Mouse (Mus musculus): ENCODE measurements at regions not wholly inside any gene's neighbourhood (a gene's known extent, or its start where the extent isn't known, plus 50 kb on each side); places are given as distances from the start of the nearest gene placed in this dataset.

- no peak for DNase-seq (ENCODE audit: low spot score in 2 of 2)
These were observed 194.0 kb downstream of the Otol1 start for GRCm38 (mm10) chr3:70201334-70201943.

- no peak for DNase-seq (ENCODE audit: low spot score in 2 of 2)
These were observed 207.8 kb downstream of the Otol1 start for GRCm38 (mm10) chr3:70215195-70215594.

GRCm38 (mm10) chr3:70216096-70216495 is 208.7 kb downstream of the Otol1 start:
- DNase-seq (ENCODE audit: low spot score in 2 of 2), result no peak

GRCm38 (mm10) chr3:70218757-70219360 is 211.4 kb downstream of the Otol1 start:
- no peak for DNase-seq (ENCODE audit: low spot score in 2 of 2)

- peak; percentile 11 to 17 for DNase-seq (ENCODE audit: low spot score in 2 of 2)
These were observed 216.1 kb downstream of the Otol1 start for GRCm38 (mm10) chr3:70223443-70224065.

- no peak for DNase-seq (ENCODE audit: low spot score in 2 of 2)
These were observed 217.4 kb downstream of the Otol1 start for GRCm38 (mm10) chr3:70224846-70225245.

GRCm38 (mm10) chr3:70227165-70227564 is 219.8 kb downstream of the Otol1 start:
- DNase-seq (ENCODE audit: low spot score in 2 of 2), result no peak

- no peak for DNase-seq (ENCODE audit: low spot score in 2 of 2)
These were observed 241.2 kb downstream of the Otol1 start for GRCm38 (mm10) chr3:70248655-70249054.

GRCm38 (mm10) chr3:70249922-70250321 is 242.5 kb downstream of the Otol1 start:
- DNase-seq (ENCODE audit: low spot score in 2 of 2), result no peak

GRCm38 (mm10) chr3:70250733-70251132 is 243.3 kb downstream of the Otol1 start:
- DNase-seq (ENCODE audit: low spot score in 2 of 2), result no peak

- no peak for DNase-seq (ENCODE audit: low spot score in 2 of 2)
These were observed 255.9 kb downstream of the Otol1 start for GRCm38 (mm10) chr3:70263318-70263717.

- no peak for DNase-seq (ENCODE audit: low spot score in 2 of 2)
These were observed 281.4 kb downstream of the Otol1 start for GRCm38 (mm10) chr3:70288590-70289388.

- peak; percentile 16 to 41 for DNase-seq (ENCODE audit: low spot score in 2 of 2)
These were observed 300.1 kb downstream of the Otol1 start for GRCm38 (mm10) chr3:70307556-70307955.

GRCm38 (mm10) chr3:70308061-70308461 is 300.6 kb downstream of the Otol1 start:
- no peak for DNase-seq (ENCODE audit: low spot score in 2 of 2)

GRCm38 (mm10) chr3:70309304-70309703 is 301.9 kb downstream of the Otol1 start:
- no peak for DNase-seq (ENCODE audit: low spot score in 2 of 2)

GRCm38 (mm10) chr3:70311055-70311454 is 303.6 kb downstream of the Otol1 start:
- peak; percentile 8 to 12 for DNase-seq (ENCODE audit: low spot score in 2 of 2)

- no peak for DNase-seq (ENCODE audit: low spot score in 2 of 2)
These were observed 304.6 kb downstream of the Otol1 start for GRCm38 (mm10) chr3:70312034-70312433.

- no peak for DNase-seq (ENCODE audit: low spot score in 2 of 2)
These were observed 305.9 kb downstream of the Otol1 start for GRCm38 (mm10) chr3:70313119-70313868.

GRCm38 (mm10) chr3:70314239-70314638 is 306.8 kb downstream of the Otol1 start:
- DNase-seq (ENCODE audit: low spot score in 2 of 2), result no peak

- no peak for DNase-seq (ENCODE audit: low spot score in 2 of 2)
These were observed 311.0 kb downstream of the Otol1 start for GRCm38 (mm10) chr3:70318377-70318776.

- DNase-seq (ENCODE audit: low spot score in 2 of 2), result no peak
These were observed 311.7 kb downstream of the Otol1 start for GRCm38 (mm10) chr3:70319139-70319538.
